Mouse (Mus musculus): ENCODE results near the gene Sf3b1. TPM values are rescaled to one million over a fixed set of nuclear protein-coding genes. Genes with fewer than 3 reads are reported as not detected.
"Not testable (repeated sequence)": the region's sequence is repeated elsewhere in the genome, so short reads cannot be mapped to it uniquely, and the experiment has no call there.

The Sf3b1 gene
- 269 and 327 TPM in 2 replicates for polyA plus RNA-seq (2015; fragmentation: Nextera tagmentation; extraction: Ambion mirVana)

- peak within 1 kb of the TSS; percentile 91 for H3K4me3 ChIP-seq (replicated peaks)
Observed at GRCm38 (mm10) chr1:55027253-55027801, at the start of gene Sf3b1. Gene Sf3b1, minus strand, starts transcription at chr1:55027481.

DNA sequence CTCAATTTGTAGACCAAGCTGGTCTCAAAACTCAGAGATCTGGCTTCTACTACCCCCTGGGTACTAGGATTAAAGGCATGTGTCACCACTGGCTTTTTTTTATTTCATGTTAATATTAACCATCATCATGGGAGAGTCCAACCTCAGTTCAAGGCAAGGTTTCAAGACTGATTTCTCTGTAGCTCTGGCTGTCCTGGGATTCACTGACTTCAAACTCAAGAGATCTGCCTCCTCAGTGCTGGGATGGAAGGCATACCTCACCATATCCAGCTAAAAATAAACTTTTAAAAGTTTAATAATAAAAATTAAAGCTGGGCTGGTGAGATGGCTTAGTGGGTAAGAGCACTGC lies 49.1 kb upstream of the Sf3b1 start:
- no peak overlapping the region for H3K9ac ChIP-seq
- no peak overlapping the region for H3K4me2 ChIP-seq (replicated peaks)
- H3K4me1 ChIP-seq (replicated peaks): no peaks in the 10 kb centered on the region
- H3K9me3 ChIP-seq: no peaks in the 10 kb centered on the region
- peaks cover 14% of the 10 kb centered on the region; the same call in 1 of the 2 replicates for H3K36me3 ChIP-seq
- ATAC-seq: no peak; the same call in 1 of the 2 replicates
- no peak overlapping the region for H3K4me3 ChIP-seq (replicated peaks)
- H3K27me3 ChIP-seq (replicated peaks): no peaks in the 10 kb centered on the region
- no peak overlapping the region for H3K27ac ChIP-seq

More at GRCm38 (mm10) chr1:55027253-55027801, at the start of gene Sf3b1:
- peak within 1 kb of the TSS; percentile 98 for H3K9ac ChIP-seq
- H3K27me3 ChIP-seq (replicated peaks): no peaks in the 10 kb centered on the region
- no peaks in the 10 kb centered on the region for H3K4me1 ChIP-seq (replicated peaks)
- no peaks in the 10 kb centered on the region for H3K36me3 ChIP-seq
- 1% methylated on average over 46 of the region's 46 CpGs for WGBS
- peak within 1 kb of the TSS; percentile 62 for H3K4me2 ChIP-seq (replicated peaks)
- H3K27ac ChIP-seq: peak within 1 kb of the TSS; percentile 93
- peak; percentile 99 for ATAC-seq
- H3K9me3 ChIP-seq: no peaks in the 10 kb centered on the region

DNA sequence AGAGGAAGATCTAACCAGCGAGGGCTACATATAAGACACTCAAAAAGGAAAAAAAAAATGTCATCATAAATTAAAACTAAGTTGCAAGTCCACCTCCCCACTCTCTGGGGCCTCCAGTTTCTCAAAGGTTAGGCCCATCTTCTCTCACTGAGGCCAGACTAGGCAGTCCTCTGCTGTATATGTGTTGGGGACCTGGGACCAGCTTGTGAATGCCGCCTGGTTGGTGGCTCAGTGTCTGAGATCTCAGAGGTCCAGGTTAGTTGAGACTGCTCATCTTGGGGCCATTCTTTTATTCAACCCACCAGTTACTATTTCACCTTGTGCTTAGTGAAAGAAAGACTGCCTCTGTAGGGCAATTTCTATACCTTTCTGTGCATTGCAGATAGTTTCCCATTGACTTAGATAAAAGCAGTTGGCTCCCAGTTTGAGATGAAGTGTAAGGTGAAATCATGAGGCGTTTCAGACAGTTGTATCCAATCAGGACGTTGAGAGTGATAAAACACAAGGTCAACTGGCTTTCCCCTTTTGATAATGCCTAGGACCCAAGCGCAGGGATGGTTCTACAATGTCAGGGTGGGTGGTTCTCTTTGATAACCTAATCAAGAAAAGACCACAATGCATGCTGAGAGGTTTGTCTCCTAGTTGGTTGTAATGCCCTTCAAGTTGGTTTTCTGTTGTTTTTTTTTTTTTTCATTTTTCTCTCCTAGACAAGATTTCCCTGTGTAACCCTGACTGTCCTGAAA lies 48.5 kb upstream of the Sf3b1 start:
- Histone ChIP-seq H3K4me2 (replicated peaks) (no peak overlapping the region), H3K4me3 (replicated peaks) (no peak overlapping the region), H3K36me3 (peaks cover 12% of the 10 kb centered on the region; the same call in 1 of the 2 replicates), H3K4me1 (replicated peaks) (no peaks in the 10 kb centered on the region), H3K9ac (no peak overlapping the region), H3K9me3 (no peaks in the 10 kb centered on the region), H3K27me3 (replicated peaks) (no peaks in the 10 kb centered on the region), H3K27ac (no peak overlapping the region)
- WGBS: 66% methylated on average over 5 of the region's 5 CpGs
- peak; percentile 34; the same call in 1 of the 2 replicates for ATAC-seq

- peak; percentile 32; the same call in 1 of the 2 replicates for ATAC-seq
- no peak overlapping the region for H3K9ac ChIP-seq
- H3K4me2 ChIP-seq (replicated peaks): no peak overlapping the region
- no peaks in the 10 kb centered on the region for H3K27me3 ChIP-seq (replicated peaks)
- no peaks in the 10 kb centered on the region for H3K4me1 ChIP-seq (replicated peaks)
- no peak overlapping the region for H3K4me3 ChIP-seq (replicated peaks)
- peaks cover 9% of the 10 kb centered on the region; the same call in 1 of the 2 replicates for H3K36me3 ChIP-seq
- WGBS: 40% methylated on average over 2 of the region's 2 CpGs
- H3K27ac ChIP-seq: no peak overlapping the region
- H3K9me3 ChIP-seq: no peaks in the 10 kb centered on the region
Observed at GRCm38 (mm10) chr1:55074757-55075156, 47.5 kb upstream of the Sf3b1 start.

DNA sequence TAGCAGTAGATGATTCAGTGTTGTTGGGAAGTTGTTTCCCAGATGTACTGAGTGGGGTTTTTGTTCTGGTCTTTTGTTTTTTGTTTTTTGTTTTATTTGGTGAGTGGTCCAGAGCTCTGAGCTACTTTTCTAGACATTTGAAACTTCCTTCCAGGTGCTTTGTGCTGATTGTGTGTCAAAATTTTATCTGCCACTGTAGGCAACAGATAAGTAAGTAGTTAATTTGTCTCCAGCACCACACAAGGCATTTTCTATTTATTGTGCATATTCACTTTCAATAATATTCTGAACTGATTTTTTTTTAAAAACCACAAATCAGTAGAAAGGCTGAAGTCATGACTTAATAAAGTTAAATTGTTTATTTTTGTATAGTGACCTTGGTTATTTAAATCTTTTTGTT lies 45.0 kb upstream of the Sf3b1 start:
- H3K9me3 ChIP-seq; ATAC-seq; H3K4me2 ChIP-seq (replicated peaks); H3K4me3 ChIP-seq (replicated peaks); H3K4me1 ChIP-seq (replicated peaks); H3K36me3 ChIP-seq; H3K27ac ChIP-seq; H3K27me3 ChIP-seq (replicated peaks); H3K9ac ChIP-seq: not testable (repeated sequence)

DNA sequence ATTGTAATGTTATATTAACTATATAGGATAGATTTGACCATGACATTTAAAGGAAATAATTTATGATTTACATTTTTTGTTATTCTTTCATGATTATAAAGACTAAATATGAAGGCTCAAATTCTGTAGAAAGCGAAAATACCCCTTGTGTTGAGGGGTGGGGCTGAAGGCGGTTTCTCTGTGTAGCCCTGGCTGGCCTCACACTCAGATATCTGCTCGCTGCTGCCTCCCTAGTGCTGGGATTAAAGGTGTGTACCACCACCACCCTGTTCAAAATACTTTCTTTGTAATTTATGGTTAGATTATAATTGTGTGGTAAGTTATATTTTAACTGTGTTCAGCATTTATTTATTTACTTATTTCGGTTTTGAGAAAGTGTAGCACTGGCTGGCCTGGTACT lies 34.5 kb upstream of the Sf3b1 start:
- Histone ChIP-seq H3K27ac (no peak overlapping the region), H3K4me2 (replicated peaks) (no peak overlapping the region), H3K27me3 (replicated peaks) (no peaks in the 10 kb centered on the region), H3K4me1 (replicated peaks) (no peaks in the 10 kb centered on the region), H3K36me3 (peaks cover 5% of the 10 kb centered on the region; the same call in 1 of the 2 replicates), H3K9me3 (no peaks in the 10 kb centered on the region), H3K4me3 (replicated peaks) (no peak overlapping the region), H3K9ac (no peak overlapping the region)
- no peak for ATAC-seq
- WGBS: 80% methylated on average over 4 of the region's 4 CpGs

GRCm38 (mm10) chr1:55061099-55061498 lies 33.8 kb upstream of the Sf3b1 start:
- no peak for ATAC-seq

GRCm38 (mm10) chr1:55058383-55058782 lies 31.1 kb upstream of the Sf3b1 start:
- not testable (repeated sequence) for H3K4me2 ChIP-seq (replicated peaks); H3K36me3 ChIP-seq; H3K9ac ChIP-seq; H3K27ac ChIP-seq; H3K27me3 ChIP-seq (replicated peaks); ATAC-seq; H3K9me3 ChIP-seq; H3K4me3 ChIP-seq (replicated peaks); H3K4me1 ChIP-seq (replicated peaks)
- 96% methylated on average over 2 of the region's 3 CpGs for WGBS

More at GRCm38 (mm10) chr1:55061099-55061498, 33.8 kb upstream of the Sf3b1 start:
- H3K4me1 ChIP-seq (replicated peaks): no peaks in the 10 kb centered on the region
- H3K36me3 ChIP-seq: peaks cover 7% of the 10 kb centered on the region; the same call in 1 of the 2 replicates
- 91% methylated on average over 5 of the region's 5 CpGs for WGBS
- H3K27me3 ChIP-seq (replicated peaks): no peaks in the 10 kb centered on the region
- no peak overlapping the region for H3K4me2 ChIP-seq (replicated peaks)
- no peak overlapping the region for H3K9ac ChIP-seq
- H3K4me3 ChIP-seq (replicated peaks): no peak overlapping the region
- H3K9me3 ChIP-seq: no peaks in the 10 kb centered on the region
- H3K27ac ChIP-seq: no peak overlapping the region

- no peak overlapping the region for H3K4me3 ChIP-seq (replicated peaks)
- no peak overlapping the region for H3K4me2 ChIP-seq (replicated peaks)
- H3K27ac ChIP-seq: no peak overlapping the region
- peaks cover 3% of the 10 kb centered on the region; the same call in 1 of the 2 replicates for H3K4me1 ChIP-seq (replicated peaks)
- no peak overlapping the region for H3K9ac ChIP-seq
- no peaks in the 10 kb centered on the region for H3K27me3 ChIP-seq (replicated peaks)
- H3K9me3 ChIP-seq: no peaks in the 10 kb centered on the region
- 78% methylated on average over 5 of the region's 5 CpGs for WGBS
- ATAC-seq: no peak
- 0 out of 2 replicates have a peak, but pooled peaks cover 4% of the 10 kb centered on the region for H3K36me3 ChIP-seq
Observed at GRCm38 (mm10) chr1:55055322-55056115, 28.2 kb upstream of the Sf3b1 start.

DNA sequence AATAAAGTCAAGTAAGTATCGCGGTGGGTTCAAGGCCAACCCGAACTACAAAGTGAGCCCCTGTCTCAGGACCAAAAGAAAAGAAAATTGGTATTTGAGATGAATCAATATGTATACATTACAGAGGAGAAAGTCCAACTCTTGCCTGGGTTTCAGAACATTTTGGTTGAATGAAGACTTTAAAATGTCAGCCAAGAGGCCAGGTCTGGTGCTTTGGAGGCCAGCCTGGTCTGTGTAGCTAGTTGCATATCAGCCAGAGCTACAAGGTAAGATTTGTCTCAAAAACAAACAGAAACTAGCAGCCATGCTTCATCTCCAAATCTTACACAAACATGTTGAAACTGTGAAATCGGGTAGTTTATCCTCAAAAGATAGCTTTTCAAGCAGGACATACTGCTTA lies 26.3 kb upstream of the Sf3b1 start:
- peak overlapping the region; percentile 88 for H3K4me3 ChIP-seq (replicated peaks)
- WGBS: 68% methylated on average over 4 of the region's 4 CpGs
- H3K9me3 ChIP-seq: no peaks in the 10 kb centered on the region

DNA sequence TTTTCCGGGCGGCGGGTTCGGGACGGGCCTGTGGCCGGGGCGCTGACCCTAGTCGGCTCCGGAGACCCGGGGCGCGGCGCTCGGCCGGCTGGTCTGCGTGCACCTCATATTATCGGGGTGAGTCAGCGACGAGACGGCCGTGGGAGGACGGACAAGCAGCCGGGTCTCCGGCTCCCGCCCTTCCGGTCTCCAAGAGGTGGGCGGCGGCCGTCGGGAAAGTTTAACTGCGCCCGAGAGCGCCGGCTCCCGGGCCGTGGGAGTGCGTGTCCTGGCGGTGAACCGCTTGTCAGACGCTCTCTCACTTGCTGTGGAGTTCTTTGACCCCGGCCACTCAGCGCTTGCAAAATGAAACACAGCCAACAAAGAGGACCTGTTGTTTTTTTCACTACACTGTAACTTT lies 25.7 kb upstream of the Sf3b1 start:
- Histone ChIP-seq H3K4me1 (replicated peaks) (peaks cover 3% of the 10 kb centered on the region; the same call in 1 of the 2 replicates), H3K4me3 (replicated peaks) (peak overlapping the region; percentile 88), H3K36me3 (0 out of 2 replicates have a peak, but pooled peaks cover 4% of the 10 kb centered on the region), H3K9me3 (no peaks in the 10 kb centered on the region), H3K27me3 (replicated peaks) (no peaks in the 10 kb centered on the region), H3K4me2 (replicated peaks) (peak overlapping the region; percentile 51), H3K9ac (peak overlapping the region; percentile 62), H3K27ac (peak overlapping the region; percentile 80)
- peak; percentile 89 for ATAC-seq
- under 1% methylated on average over 42 of the region's 42 CpGs for WGBS

More for the DNA sequence above, 26.3 kb upstream of the Sf3b1 start:
- Histone ChIP-seq H3K9ac (peak overlapping the region; percentile 62; the same call in 1 of the 2 replicates), H3K4me2 (replicated peaks) (peak overlapping the region; percentile 51), H3K4me1 (replicated peaks) (peaks cover 3% of the 10 kb centered on the region; the same call in 1 of the 2 replicates), H3K36me3 (0 out of 2 replicates have a peak, but pooled peaks cover 4% of the 10 kb centered on the region), H3K27ac (no peak overlapping the region), H3K27me3 (replicated peaks) (no peaks in the 10 kb centered on the region)
- ATAC-seq: no peak

Measured in intestine, embryonic 15.5 days (tissue).